Mouse (Mus musculus): ENCODE measurements at regions not wholly inside any gene's neighbourhood (a gene's known extent, or its start where the extent isn't known, plus 50 kb on each side); places are given as distances from the start of the nearest gene placed in this dataset.
"Not testable (repeated sequence)": the region's sequence is repeated elsewhere in the genome, so short reads cannot be mapped to it uniquely, and the experiment has no call there.

DNA sequence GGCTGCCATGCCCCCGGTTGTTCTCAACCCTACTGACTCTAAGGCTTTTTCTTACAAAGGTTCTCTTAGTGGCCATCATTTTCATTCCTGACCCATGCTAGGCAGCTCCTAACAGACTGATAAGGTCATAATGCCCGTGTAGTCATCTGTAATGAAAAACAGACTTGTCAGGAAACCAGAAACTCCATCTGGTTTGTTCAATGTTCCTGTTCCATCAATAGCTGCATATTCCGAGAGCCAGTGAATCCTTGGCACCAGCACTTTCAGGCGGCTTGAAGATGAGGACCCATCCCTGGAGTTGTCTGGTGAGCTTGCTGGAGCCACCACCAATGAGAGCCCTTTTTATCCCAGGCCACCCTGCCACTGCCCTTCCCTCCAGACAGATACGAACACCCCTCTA is 181.7 kb upstream of the Klf14 start:
- in situ Hi-C loops (cut with MboI; ENCODE audit: low pct_unique_long_range_greater_than_20kb in 1 of 2, low sequenced_read_pairs in 2 of 2, unreplicated experiment in 1 of 2), result no loop called here

DNA sequence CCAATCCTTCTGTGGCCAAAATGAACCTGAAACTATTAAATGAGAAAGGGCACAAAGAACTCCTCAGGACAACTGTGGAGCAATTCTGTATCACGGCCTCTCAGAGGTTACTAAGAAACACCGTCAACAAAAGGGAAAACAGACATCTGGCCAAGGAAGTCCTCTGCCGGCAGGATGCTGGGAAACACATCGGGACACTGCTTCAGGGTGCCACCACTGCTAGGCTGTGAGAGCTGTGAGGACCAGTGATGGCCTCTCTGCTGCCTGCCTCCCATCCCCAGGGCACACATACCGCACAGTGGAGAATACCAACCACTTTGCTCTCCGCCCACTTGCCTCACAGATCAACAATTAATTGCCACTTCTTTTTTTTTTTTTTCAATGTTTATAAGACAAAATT is 182.6 kb upstream of the Klf14 start:
- in situ Hi-C loops (cut with MboI; ENCODE audit: low pct_unique_long_range_greater_than_20kb in 1 of 2, low sequenced_read_pairs in 2 of 2, unreplicated experiment in 1 of 2), result no loop called here

DNA sequence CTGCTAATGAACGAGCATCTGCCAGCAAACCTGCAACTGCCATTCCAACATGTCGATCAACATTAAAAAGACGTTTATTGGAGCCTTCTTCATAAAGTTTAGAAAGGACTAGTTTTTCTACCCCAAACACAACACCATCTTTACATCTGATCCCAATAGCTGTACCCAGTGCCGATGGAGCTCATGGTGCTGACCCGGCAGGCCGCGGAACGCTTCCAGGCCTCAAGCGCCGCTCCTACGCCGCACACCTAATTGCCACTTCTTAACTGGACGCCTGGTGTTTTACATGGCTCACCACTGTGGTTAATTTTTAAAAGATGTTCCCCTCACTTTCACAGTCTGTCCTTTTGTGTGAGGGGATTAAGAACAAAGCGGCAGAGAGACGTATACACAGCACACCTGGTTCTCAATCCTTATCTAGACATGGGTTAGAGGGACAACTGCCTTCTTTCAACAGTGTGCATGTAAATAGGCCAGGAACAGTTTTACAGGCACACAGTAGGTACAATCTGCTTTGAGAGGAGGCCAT is 183.7 kb upstream of the Klf14 start:
- in situ Hi-C loops (cut with MboI; ENCODE audit: low pct_unique_long_range_greater_than_20kb in 1 of 2, low sequenced_read_pairs in 2 of 2, unreplicated experiment in 1 of 2), result not testable (repeated sequence)

DNA sequence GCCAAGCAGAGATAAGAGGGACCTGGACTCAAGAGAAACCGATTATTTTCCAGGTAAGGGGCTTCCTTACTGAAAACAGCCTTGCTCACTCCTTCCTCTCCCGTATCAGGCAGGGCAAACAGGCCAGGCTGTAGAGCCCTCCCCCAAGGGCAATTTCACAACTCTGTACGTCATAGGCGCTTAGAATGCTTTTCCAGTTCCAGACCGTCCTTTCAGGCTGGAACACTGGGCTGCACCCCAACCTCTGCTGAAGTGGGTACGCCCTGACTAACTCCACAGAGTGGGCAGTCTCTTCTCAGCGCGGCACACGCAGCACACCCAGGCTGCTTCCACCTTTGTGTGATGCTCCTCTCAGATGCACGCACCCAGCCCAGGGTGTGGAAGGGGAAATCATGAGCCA is 186.8 kb upstream of the Klf14 start:
- in situ Hi-C loops (cut with MboI; ENCODE audit: low pct_unique_long_range_greater_than_20kb in 1 of 2, low sequenced_read_pairs in 2 of 2, unreplicated experiment in 1 of 2), result no loop called here

DNA sequence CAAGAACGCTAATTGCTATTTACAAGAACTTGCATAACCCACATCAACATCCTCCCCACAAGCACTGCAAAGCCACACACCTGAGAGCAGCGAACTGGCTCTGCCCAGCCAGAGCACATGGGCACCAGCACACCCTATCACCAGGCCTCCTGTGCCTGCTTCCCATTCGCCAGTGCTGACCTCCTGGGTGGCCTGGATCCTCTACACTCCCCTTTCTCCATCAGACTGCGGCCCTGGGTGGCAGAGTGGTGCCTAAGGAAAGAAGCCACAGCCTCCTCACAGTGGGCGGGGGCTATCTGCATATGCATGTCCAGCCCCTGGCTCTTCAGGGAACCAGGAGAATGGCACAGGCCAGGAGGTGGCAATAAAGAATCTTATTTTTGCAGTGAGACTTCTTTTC is 187.9 kb upstream of the Klf14 start:
- in situ Hi-C loops (cut with MboI; ENCODE audit: low pct_unique_long_range_greater_than_20kb in 1 of 2, low sequenced_read_pairs in 2 of 2, unreplicated experiment in 1 of 2), result no loop called here

DNA sequence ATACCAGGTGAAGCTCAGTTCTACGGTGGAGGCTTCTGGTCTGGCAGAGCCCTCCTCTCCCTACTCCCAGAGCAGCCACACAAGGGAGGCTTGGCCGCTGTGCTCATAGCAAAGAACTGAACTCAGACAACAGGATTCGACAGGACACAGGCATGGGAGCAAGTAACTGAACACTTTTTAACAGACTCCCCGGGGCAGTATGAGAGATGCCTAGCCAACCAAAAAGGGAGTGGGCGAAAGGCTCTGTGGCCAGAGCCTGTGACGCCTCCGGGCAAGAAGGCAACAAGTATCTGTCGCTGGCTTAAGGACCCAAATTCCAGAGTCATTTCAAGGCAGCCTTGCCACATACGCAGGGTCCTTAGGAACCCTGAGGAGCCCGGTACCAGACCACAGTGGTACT is 188.8 kb upstream of the Klf14 start:
- in situ Hi-C loops (cut with MboI; ENCODE audit: low pct_unique_long_range_greater_than_20kb in 1 of 2, low sequenced_read_pairs in 2 of 2, unreplicated experiment in 1 of 2), result no loop called here

DNA sequence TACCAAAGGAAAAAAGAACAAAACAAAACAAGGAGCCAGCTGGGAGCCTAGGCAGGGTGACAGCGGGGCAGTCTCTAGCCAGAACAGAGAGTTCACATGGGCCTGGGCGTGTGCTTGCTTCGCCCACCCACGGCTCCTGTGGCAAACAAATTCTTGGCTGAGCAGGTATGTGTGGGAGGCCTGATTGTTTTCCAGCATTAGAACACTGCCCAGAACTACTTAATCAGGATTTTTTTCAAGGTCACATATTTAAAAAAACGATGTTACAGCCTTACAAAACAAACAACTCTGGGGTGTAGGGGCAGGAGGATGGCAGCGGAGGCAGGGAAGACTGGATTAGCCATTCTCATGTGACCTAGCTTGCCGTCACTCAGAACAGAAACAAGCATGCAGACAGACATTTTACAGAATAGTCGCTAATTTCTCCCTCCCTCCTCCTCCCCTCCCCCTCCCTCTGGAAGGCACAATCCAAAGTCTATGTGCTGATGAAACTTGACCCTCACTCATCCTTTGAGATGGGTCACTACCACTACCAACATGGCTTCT is 189.5 kb upstream of the Klf14 start:
- in situ Hi-C loops (cut with MboI; ENCODE audit: low pct_unique_long_range_greater_than_20kb in 1 of 2, low sequenced_read_pairs in 2 of 2, unreplicated experiment in 1 of 2), result no loop called here

DNA sequence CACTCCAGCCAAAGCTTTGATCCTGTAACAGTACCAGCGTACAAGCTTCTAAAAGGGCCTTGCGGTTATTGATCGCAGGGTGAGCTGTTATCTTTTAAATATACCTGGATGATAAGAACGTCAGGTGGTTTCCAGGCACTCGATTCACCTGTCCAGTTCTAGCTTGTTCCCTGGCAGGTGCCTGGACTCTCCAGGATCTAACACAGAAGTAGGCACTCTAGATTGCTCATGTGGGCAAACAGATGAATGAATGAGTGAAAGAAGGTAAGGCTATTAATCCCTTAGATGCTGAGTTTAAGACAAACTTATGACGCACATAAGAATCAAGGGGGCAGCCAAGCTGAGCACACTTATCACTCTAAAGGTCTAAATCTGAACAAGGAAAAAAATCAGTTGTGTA is 190.3 kb upstream of the Klf14 start:
- in situ Hi-C loops (cut with MboI; ENCODE audit: low pct_unique_long_range_greater_than_20kb in 1 of 2, low sequenced_read_pairs in 2 of 2, unreplicated experiment in 1 of 2), result no loop called here

DNA sequence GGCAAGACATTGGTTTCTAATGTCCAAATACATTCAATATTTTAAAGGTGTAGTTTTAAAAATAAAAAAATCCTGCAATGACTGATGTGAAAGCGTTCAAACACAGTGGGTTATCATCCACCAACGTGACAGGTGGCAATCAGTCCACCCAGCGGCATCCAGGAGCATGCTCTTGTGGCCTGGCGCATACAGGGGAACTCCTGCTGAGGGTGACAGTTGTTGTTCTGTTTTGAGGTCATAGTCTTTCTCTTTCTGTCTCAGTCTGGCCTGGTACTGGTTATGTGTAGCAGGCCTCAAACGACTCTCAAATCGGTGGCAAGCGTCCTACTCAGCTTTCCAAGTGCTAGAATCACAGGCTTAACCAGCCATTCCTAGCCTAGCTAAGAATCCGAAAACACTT is 191.5 kb upstream of the Klf14 start:
- in situ Hi-C loops (cut with MboI; ENCODE audit: low pct_unique_long_range_greater_than_20kb in 1 of 2, low sequenced_read_pairs in 2 of 2, unreplicated experiment in 1 of 2), result no loop called here

DNA sequence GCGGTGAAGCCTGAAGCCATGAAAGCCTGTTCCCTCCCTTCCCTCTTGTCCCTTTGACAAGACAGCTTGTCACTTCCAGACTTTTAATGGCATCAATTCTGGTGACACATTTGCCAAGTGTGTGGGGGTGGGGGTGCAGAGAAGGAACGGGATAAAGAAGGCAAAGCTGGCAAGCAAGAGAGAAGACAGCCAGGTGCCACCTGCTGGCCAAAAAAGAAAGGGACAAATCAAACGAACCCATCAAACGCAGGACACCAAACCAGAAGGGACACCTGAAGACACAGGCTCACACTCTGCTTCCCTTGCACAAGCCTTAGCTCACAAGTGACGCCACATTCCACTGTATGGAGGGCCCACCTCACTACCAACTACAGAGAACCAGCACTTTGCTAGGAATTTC is 197.0 kb upstream of the Klf14 start:
- in situ Hi-C loops (cut with MboI; ENCODE audit: low pct_unique_long_range_greater_than_20kb in 1 of 2, low sequenced_read_pairs in 2 of 2, unreplicated experiment in 1 of 2), result no loop called here

DNA sequence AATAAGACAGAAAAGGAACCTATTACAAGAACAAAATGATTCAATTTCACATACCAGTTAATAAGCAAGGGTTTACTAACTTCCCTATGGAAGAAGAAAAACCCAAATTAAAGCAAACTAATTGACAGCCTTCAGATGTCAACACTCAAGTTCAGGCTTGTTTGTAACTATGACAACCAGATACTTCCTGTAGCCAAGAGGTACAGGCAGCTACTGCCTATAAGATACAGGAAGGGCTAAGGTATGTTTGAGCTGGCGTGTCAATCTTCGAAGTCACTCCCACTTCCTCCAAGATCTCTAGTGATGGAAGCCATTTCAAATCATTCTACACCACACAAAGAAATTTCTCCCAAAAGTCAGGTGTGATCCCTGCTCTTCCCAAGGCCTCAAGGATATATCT is 198.1 kb upstream of the Klf14 start:
- in situ Hi-C loops (cut with MboI; ENCODE audit: low pct_unique_long_range_greater_than_20kb in 1 of 2, low sequenced_read_pairs in 2 of 2, unreplicated experiment in 1 of 2), result no loop called here

DNA sequence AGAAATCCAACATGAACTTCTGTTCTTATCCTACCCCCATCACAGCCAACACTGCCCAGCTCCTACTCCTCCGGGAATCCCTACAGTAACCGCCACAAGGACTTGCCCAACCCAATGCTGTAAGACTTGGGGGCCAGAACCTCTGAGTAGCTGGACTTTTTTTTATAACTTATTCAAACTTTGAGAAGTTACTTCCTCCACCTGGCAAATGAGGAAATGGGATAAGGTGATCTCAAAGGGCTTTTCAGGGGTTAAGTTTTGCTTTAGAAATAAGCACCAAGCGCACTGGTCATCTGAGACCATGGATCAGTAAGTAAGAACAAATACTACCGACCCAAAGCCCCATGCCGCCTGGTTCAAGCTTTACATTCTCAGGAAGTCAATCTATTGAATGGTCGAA is 198.6 kb upstream of the Klf14 start:
- in situ Hi-C loops (cut with MboI; ENCODE audit: low pct_unique_long_range_greater_than_20kb in 1 of 2, low sequenced_read_pairs in 2 of 2, unreplicated experiment in 1 of 2), result no loop called here

DNA sequence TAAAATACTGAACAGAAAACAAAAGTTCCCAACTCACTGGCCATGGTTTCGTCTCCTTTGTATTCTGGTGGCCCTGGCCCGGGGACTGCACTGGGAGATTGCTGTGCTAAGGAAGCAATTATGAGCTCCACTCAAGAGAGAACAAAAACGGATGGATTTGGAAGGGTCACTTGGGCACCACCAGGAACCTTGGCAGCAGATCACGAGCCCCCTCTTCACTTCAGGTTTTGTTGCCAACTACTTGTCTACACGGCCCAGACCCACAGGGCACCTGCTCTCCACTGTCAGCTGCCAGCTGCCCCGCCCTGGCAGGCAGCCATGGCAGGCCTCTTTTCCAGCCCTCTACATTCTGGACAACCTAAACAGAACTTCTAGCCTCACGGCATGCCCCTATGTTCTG is 199.8 kb upstream of the Klf14 start:
- in situ Hi-C loops (cut with MboI; ENCODE audit: low pct_unique_long_range_greater_than_20kb in 1 of 2, low sequenced_read_pairs in 2 of 2, unreplicated experiment in 1 of 2), result no loop called here

DNA sequence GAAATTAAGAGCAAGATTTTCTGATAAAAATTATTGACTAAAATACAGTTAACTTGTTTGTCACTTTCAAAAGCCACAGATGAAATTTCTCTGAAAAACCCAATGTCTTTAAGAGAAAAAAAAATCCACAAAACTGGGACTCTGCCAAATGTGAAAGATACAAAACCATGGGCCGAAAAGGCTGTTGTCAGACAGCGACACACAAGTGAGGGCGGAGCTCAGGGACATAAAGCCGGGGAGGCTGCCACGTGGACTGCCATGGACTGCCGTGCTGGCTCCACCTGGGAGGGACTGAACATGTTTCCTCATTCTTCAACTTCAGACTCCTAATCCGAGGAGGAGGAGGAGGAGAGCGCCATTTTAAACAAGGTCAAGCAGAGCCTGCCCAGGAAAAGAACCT is 200.4 kb upstream of the Klf14 start:
- in situ Hi-C loops (cut with MboI; ENCODE audit: low pct_unique_long_range_greater_than_20kb in 1 of 2, low sequenced_read_pairs in 2 of 2, unreplicated experiment in 1 of 2), result no loop called here

DNA sequence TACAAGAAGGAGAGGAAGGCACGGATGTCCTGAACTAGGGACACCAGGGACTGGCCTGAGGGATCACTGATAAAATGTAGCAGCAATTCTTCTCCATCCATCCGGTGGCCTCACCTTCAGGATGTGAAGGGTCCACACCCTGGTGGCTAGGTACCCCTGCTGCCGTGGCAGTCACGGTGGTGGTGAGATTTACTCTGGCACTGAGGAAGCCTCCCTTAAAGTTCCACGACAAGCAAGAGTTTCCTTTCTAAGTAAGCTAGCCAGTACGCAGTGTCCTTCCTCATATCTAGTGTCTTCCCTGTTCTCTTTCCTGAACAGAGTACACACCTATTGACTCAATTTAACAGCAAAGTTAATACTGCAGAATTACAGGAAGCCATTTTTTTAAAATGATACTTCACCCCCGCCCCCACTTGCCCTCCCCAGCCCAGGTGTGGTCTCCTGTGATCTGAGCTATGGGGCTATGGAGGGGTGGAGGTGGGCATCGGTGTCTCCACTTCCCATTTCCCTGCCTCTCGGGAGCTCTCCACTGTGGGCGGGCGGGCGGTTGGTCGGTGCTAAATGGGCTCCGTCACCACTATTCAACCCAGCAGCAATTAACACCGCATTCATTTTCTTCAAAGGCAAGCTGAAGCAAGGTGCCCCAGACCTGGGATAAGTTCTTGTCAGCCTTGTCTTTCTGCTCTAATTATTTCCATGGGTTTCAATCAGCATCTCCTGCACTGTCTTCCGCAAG is 201.2 kb upstream of the Klf14 start:
- in situ Hi-C loops (cut with MboI; ENCODE audit: low pct_unique_long_range_greater_than_20kb in 1 of 2, low sequenced_read_pairs in 2 of 2, unreplicated experiment in 1 of 2), result no loop called here

DNA sequence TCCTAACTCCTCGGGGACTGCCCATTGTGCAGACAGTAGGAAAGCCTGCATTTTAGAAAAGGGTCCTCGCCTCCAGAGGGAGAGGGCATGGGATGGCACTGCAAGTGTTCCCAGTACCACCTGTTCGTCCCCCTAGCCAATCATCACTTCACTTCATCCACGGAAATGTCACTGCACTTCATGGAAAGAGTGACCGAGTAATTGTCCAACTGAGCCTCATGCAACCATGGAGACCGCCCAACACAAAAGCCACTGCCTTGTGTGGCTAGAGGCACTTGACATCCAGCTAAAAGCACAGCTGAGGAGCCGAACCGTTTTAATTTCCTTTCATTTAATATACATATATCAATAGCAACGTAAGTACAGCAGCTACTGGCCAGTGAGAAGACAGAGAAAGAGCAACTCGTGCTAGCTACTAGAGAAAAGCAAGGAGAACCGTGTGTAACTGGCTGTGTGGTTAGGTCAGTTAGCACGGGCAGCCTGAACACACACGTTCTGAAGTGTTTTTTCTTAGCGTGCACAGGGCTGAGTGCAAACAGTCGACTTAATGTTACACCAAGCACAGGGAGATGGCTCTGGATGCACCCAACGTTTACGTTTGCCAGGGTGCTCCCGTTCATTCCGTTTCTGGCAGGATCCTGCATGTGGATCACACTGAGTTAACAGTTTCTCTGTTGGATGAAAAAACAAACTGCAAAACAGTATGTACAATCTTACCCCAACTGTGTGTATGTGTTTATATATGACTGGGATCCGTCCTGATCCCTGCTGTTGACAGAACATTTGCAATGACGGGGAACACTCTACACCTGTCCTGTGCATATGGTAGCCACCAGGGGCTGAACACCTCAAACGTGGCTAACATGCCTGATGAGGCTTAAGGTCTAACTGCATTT is 202.8 kb upstream of the Klf14 start:
- in situ Hi-C loops (cut with MboI; ENCODE audit: low pct_unique_long_range_greater_than_20kb in 1 of 2, low sequenced_read_pairs in 2 of 2, unreplicated experiment in 1 of 2), result no loop called here

DNA sequence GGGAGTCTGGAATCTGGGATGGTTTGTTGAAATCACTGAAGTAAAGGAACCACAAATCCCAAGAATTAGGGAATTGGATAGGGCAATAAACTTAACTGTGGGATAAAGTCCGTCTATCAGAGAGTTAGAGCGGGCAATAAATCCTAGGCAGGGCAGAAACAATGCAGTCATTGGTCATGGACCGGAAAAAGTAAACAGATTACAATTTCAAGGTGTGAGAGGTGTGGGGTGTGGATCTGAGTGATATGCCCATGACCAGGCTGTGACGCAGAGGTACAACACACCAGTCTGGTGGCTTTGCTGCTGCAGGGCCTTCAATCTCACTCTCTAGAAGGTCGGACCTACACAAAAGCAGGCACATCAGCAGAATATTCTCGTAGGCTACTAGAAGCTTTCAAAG is 206.1 kb upstream of the Klf14 start:
- in situ Hi-C loops (cut with MboI; ENCODE audit: low pct_unique_long_range_greater_than_20kb in 1 of 2, low sequenced_read_pairs in 2 of 2, unreplicated experiment in 1 of 2), result no loop called here

DNA sequence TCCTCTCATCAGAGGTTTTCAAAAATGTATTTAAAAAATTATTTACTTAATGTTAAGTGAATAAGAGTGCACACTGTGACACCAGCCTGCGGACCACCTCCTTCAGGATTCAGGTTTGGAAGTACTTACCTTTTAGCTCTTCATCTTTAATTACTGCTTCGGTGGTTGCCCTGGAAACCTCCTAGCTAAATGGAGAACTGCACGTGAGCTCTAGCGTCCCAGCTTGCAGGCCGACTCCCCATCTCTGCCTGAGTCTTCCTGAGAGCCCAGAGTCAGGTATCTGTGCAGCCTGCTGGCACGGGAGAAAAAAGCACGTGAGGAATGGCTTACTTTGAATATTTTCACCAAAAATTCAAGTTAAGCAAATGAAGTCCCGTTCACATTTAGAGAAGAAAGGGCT is 207.5 kb upstream of the Klf14 start:
- in situ Hi-C loops (cut with MboI; ENCODE audit: low pct_unique_long_range_greater_than_20kb in 1 of 2, low sequenced_read_pairs in 2 of 2, unreplicated experiment in 1 of 2), result no loop called here

DNA sequence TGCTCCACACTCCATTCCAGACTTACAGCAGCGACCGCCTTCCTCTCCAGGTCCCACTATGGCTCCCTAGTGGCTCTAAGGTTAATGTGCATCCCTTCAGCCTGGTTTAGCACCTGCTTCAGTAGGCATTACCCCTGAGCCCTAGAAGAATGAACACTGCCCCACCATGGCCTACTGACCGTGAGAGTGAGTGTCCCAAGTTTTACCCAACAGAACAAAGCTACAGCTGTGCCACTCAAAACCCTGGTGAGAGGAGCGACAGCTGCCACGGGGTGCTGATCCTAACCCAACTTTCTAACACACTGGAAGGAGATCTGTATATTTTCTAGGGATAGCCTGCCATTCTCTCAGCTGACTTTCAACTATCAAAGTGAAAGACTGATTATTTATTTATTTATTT is 208.9 kb upstream of the Klf14 start:
- in situ Hi-C loops (cut with MboI; ENCODE audit: low pct_unique_long_range_greater_than_20kb in 1 of 2, low sequenced_read_pairs in 2 of 2, unreplicated experiment in 1 of 2), result no loop called here

DNA sequence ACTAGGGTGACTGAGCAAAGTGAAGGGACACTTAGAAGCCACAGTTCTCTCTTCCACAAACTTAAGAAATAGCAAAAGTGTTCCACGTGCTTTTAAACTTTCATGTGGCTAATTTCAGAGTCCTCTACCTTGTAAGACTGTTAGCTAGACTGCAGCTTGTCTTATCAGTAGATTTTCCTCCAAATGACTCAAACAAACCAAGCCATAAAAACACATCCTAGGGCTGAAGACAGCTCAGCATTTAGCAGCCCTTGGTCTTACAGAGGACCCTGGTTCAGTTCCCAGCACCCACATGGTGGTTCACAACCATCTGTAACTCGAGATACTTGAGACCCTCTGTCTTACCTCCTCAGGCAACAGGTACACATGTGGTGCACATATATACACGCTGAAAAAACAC is 209.9 kb upstream of the Klf14 start:
- in situ Hi-C loops (cut with MboI; ENCODE audit: low pct_unique_long_range_greater_than_20kb in 1 of 2, low sequenced_read_pairs in 2 of 2, unreplicated experiment in 1 of 2), result no loop called here

Data from mouse embryonic stem cell (cell line).